ENCODE assay signal across 12 mouse cellular contexts in genomic region chr9:118949124-118949523, GRCm38 (mm10).
"Had no signal": no experiment of that assay in that cellular context is flagged by ENCODE, and none has a peak within 500 bp of the region (broad histone marks: within the 10 kb centered on the region; RNA-seq: fewer than 3 reads in every experiment).

No protein-coding gene starts in this region.

- H3K4me1 ChIP-seq: midbrain, embryonic 13.5 days had no signal

- H3K4me3 ChIP-seq: limb, embryonic 10.5 days; liver, embryonic 15.5 days; midbrain, embryonic 13.5 days had no signal

- H3K4me2 ChIP-seq: liver, embryonic 11.5 days; liver, embryonic 15.5 days; midbrain, embryonic 13.5 days had no signal

- DNase-seq: kidney, adult 8-10 months; kidney, postnatal 25 days; lung, postnatal 14 days; right cerebral cortex, postnatal 14 days; thymus, adult 18-20 months; thymus, postnatal 14 days had no signal

- ATAC-seq: intestine, embryonic 16.5 days; midbrain, embryonic 13.5 days had no signal

- H3K36me3 ChIP-seq: liver, embryonic 15.5 days; midbrain, embryonic 13.5 days had no signal

- H3K9ac ChIP-seq: liver, embryonic 15.5 days; midbrain, embryonic 13.5 days had no signal

- H3K9me3 ChIP-seq: limb, embryonic 10.5 days; liver, embryonic 15.5 days; midbrain, embryonic 13.5 days had no signal

- H3K27ac ChIP-seq: limb, embryonic 10.5 days; liver, embryonic 15.5 days; midbrain, embryonic 13.5 days; stomach, postnatal 0 days had no signal

- H3K27me3 ChIP-seq: liver, embryonic 15.5 days; midbrain, embryonic 13.5 days had no signal
